Mouse (Mus musculus): ENCODE results near the gene Vnn3.

The Vnn3 gene

GRCm38 (mm10) chr10:23851228-23851912 is at the start of gene Vnn3:
Gene Vnn3 (plus strand): TSS chr10:23851462.
- DNase-seq = peak; percentile 22

- DNase-seq = peak; percentile 25
These were observed 48.4 kb upstream of the Vnn3 start for GRCm38 (mm10) chr10:23802911-23803310.

- DNase-seq = no peak
These were observed 46.6 kb upstream of the Vnn3 start for GRCm38 (mm10) chr10:23804665-23805064.

- DNase-seq = no peak
These were observed 45.1 kb upstream of the Vnn3 start for GRCm38 (mm10) chr10:23806201-23806600.

- peak; percentile 79 for DNase-seq
These were observed 39.4 kb upstream of the Vnn3 start for GRCm38 (mm10) chr10:23811635-23812437.

GRCm38 (mm10) chr10:23812438-23812759 is 38.9 kb upstream of the Vnn3 start:
- DNase-seq = no peak

- no peak for DNase-seq
These were observed 38.2 kb upstream of the Vnn3 start for GRCm38 (mm10) chr10:23812852-23813766.

GRCm38 (mm10) chr10:23815168-23815567 is 36.1 kb upstream of the Vnn3 start:
- peak; percentile 82 for DNase-seq

GRCm38 (mm10) chr10:23816241-23816640 is 35.0 kb upstream of the Vnn3 start:
- DNase-seq = no peak

- DNase-seq = no peak
These were observed 24.7 kb upstream of the Vnn3 start for GRCm38 (mm10) chr10:23826516-23826915.

- no peak for DNase-seq
These were observed 15.0 kb upstream of the Vnn3 start for GRCm38 (mm10) chr10:23836003-23836964.

- DNase-seq = no peak
These were observed 14.1 kb upstream of the Vnn3 start for GRCm38 (mm10) chr10:23837115-23837514.

GRCm38 (mm10) chr10:23838910-23839309 is 12.4 kb upstream of the Vnn3 start:
- no peak for DNase-seq

GRCm38 (mm10) chr10:23839368-23839767 is 11.9 kb upstream of the Vnn3 start:
- peak; percentile 14 for DNase-seq

GRCm38 (mm10) chr10:23840496-23840895 is 10.8 kb upstream of the Vnn3 start:
- no peak for DNase-seq

- DNase-seq = peak; percentile 49
These were observed 834 bp downstream of the Vnn3 start for GRCm38 (mm10) chr10:23852096-23852495.

- no peak for DNase-seq
These were observed 13.4 kb downstream of the Vnn3 start for GRCm38 (mm10) chr10:23864362-23865312.

GRCm38 (mm10) chr10:23880695-23881094 is 29.4 kb downstream of the Vnn3 start:
- DNase-seq = peak; percentile 39

- DNase-seq = no peak
These were observed 33.6 kb downstream of the Vnn3 start for GRCm38 (mm10) chr10:23884910-23885309.

GRCm38 (mm10) chr10:23886060-23886459 is 34.8 kb downstream of the Vnn3 start:
- DNase-seq = no peak

- DNase-seq = no peak
These were observed 41.7 kb downstream of the Vnn3 start for GRCm38 (mm10) chr10:23892987-23893386.
